Mouse (Mus musculus): ENCODE measurements at regions not wholly inside any gene's neighbourhood (a gene's known extent, or its start where the extent isn't known, plus 50 kb on each side); places are given as distances from the start of the nearest gene placed in this dataset.
A peak's percentile ranks its signal among the peaks of the same experiment; 100 is the strongest.

DNA sequence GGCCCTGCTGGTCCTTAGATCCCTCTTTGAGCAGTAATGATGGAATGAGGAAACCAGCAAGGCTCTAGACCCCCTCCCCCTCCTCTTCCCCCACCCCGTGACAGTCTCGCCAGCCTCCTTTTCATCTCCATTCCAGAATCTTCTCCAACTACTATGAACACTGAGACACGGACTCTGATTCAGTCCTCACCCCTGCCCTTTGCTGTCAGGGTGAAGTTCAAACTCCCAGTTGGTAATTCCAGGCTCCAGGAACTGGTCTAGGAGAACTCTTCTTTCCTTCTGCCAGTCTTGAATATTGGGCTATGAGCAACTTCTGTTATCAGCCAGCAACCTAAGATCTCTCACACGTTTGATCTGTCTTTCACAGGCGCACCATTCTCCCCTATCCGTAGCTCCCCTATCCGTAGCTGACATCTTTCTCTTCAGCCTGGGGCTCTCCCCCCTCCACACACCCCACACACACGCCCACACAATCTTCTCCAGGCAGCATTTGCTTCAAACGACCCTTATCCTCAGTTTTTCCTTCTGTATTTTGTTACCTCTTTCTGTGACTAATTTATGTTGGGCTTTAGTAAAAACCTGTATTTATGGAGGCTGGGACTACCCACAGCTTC lies 128.6 kb upstream of the Rreb1 start:
- H3K4me1 ChIP-seq (ENCODE audit: insufficient read depth, low read length): no peaks in the 10 kb centered on the region
- no peak overlapping the region for H3K4me3 ChIP-seq (ENCODE audit: low read depth, low read length)
- WGBS: 73% methylated on average over 9 of the region's 9 CpGs
- no peak for DNase-seq (ENCODE audit: low spot score)
- TF ChIP-seq CTCF (IDR thresholded peaks at IDR 0.05): no peak
- H3K27me3 ChIP-seq (ENCODE audit: insufficient read depth, low read length): no peaks in the 10 kb centered on the region
- no peaks in the 10 kb centered on the region for H3K9me3 ChIP-seq (ENCODE audit: low read length)
- H3K36me3 ChIP-seq (ENCODE audit: insufficient read depth, low read length): no peaks in the 10 kb centered on the region
- H3K9ac ChIP-seq (replicated peaks; ENCODE audit: low read length, poor library complexity, severe bottlenecking): no peak overlapping the region
- no peak overlapping the region for H3K4me2 ChIP-seq (ENCODE audit: low read depth, low read length, poor library complexity, severe bottlenecking)
- H3K27ac ChIP-seq (ENCODE audit: low read depth, low read length): no peak overlapping the region
- no peak for ATAC-seq (ENCODE audit: low FRiP score)

DNA sequence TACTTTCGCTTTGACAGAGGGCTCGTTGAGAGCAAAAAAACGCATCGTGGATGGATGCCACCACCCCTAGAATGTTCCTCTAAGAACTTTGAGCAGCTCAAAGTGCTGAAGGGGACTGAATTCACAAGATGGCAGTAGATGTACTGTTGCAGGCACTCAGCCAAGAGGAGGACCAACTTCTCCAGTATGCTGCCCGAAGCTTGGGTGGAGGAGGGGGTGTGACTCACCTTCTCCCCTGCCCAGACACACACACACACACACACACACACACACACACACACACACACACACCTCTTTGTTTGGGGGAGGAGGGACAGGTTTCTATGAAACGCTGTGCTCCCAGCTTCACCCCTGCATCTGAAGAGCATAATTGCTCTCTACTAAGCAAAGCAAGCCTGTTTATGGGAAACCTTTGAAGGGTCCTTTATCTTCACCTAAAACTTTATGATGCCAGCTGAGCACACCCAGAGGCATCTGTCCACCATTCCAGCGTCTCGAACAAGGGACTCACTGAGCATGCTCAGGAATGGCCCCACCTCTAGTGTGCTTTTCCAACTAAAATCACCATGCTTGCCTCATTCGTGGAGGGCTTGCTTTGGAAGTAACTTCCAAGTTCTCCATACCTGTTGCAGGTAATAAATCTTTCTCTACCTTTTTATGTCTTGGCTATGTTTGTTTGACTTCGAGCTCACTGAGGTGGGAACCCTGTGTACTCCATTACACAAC lies 126.8 kb upstream of the Rreb1 start:
- DNase-seq (ENCODE audit: low spot score) (no peak), ATAC-seq (ENCODE audit: low FRiP score) (no peak)
- Histone ChIP-seq H3K4me3 (ENCODE audit: low read depth, low read length) (no peak overlapping the region), H3K4me2 (ENCODE audit: low read depth, low read length, poor library complexity, severe bottlenecking) (no peak overlapping the region), H3K27me3 (ENCODE audit: insufficient read depth, low read length) (no peaks in the 10 kb centered on the region), H3K36me3 (ENCODE audit: insufficient read depth, low read length) (no peaks in the 10 kb centered on the region), H3K4me1 (ENCODE audit: insufficient read depth, low read length) (no peaks in the 10 kb centered on the region), H3K27ac (ENCODE audit: low read depth, low read length) (no peak overlapping the region), H3K9ac (replicated peaks; ENCODE audit: low read length, poor library complexity, severe bottlenecking) (no peak overlapping the region), H3K9me3 (ENCODE audit: low read length) (no peaks in the 10 kb centered on the region)
- WGBS: 90% methylated on average over 10 of the region's 10 CpGs
- no peak for TF ChIP-seq CTCF (IDR thresholded peaks at IDR 0.05)

DNA sequence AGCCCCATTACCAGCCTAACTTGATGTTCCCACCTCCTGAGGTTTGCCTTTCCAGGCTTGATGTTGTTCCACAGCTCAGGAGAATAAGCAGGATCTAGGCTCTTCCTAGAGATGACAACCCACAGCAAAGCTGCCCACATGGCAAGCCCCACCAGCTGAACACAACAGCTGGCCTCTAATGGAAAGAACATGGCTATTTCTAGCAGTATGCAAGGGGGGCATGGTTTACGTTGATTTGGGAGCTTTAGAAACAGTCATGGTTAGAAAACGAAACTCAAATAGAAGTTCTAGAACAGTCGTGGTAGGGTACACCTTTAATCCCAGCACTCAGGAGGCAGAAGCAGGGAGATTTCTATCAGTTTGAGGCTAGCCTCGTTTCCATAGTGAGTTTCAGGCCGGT lies 123.5 kb upstream of the Rreb1 start:
- no peaks in the 10 kb centered on the region for H3K9me3 ChIP-seq (ENCODE audit: low read length)
- no peaks in the 10 kb centered on the region for H3K27me3 ChIP-seq (ENCODE audit: insufficient read depth, low read length)
- DNase-seq (ENCODE audit: low spot score) (no peak), ATAC-seq (ENCODE audit: low FRiP score) (no peak)
- no peak overlapping the region for H3K4me2 ChIP-seq (ENCODE audit: low read depth, low read length, poor library complexity, severe bottlenecking)
- H3K4me3 ChIP-seq (ENCODE audit: low read depth, low read length): no peak overlapping the region
- H3K27ac ChIP-seq (ENCODE audit: low read depth, low read length): no peak overlapping the region
- no peaks in the 10 kb centered on the region for H3K36me3 ChIP-seq (ENCODE audit: insufficient read depth, low read length)
- no peaks in the 10 kb centered on the region for H3K4me1 ChIP-seq (ENCODE audit: insufficient read depth, low read length)
- WGBS: 83% methylated on average over 5 of the region's 5 CpGs
- H3K9ac ChIP-seq (replicated peaks; ENCODE audit: low read length, poor library complexity, severe bottlenecking): no peak overlapping the region
- TF ChIP-seq CTCF (IDR thresholded peaks at IDR 0.05): no peak

DNA sequence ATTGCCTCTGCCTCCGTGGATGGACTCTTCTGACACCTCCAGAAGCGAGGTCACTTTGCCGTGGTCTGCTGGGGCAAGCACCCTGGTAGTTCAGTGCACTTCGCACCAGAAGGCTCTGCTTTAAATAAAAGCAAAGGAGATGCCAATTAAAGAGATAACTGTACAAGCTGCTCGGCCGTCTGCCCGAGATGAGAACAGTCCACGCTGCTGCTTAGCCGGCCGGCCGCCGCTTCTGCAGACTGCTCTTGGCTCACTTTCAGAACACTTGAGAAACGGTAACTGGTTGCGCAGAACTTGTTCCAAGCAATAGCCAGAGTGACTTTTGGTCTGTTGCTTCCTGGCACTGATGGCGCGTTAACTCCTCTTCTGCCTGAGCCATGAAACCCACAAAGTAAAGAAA lies 121.0 kb upstream of the Rreb1 start:
- DNase-seq (ENCODE audit: low spot score) (peak; percentile 49), ATAC-seq (ENCODE audit: low FRiP score) (no peak)
- no peak overlapping the region for H3K4me2 ChIP-seq (ENCODE audit: low read depth, low read length, poor library complexity, severe bottlenecking)
- H3K27me3 ChIP-seq (ENCODE audit: insufficient read depth, low read length): no peaks in the 10 kb centered on the region
- no peak overlapping the region for H3K9ac ChIP-seq (replicated peaks; ENCODE audit: low read length, poor library complexity, severe bottlenecking)
- no peak overlapping the region for H3K4me3 ChIP-seq (ENCODE audit: low read depth, low read length)
- H3K4me1 ChIP-seq (ENCODE audit: insufficient read depth, low read length): no peaks in the 10 kb centered on the region
- H3K9me3 ChIP-seq (ENCODE audit: low read length): no peaks in the 10 kb centered on the region
- no peaks in the 10 kb centered on the region for H3K36me3 ChIP-seq (ENCODE audit: insufficient read depth, low read length)
- 87% methylated on average over 16 of the region's 16 CpGs for WGBS
- no peak for TF ChIP-seq CTCF (IDR thresholded peaks at IDR 0.05)
- H3K27ac ChIP-seq (ENCODE audit: low read depth, low read length): no peak overlapping the region

DNA sequence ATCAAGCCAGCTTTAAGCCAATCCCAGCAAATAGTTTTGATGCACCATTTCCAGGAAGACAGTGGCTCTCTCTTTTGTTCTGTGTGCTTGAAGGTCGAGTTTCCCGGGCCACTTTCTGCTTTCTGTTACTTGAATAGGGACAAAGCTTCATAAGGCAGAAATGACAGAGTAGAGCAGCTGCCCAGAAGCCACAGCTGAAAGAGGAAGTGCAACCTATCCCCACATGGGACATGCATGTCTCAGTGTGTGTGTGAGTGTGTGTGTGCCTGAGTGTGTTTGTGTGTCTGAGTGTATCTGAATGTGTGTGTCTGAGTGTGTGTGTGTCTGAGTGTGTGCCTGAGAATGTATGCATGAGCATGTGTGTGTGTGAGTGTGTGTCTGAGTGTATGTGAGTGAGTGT lies 120.2 kb upstream of the Rreb1 start:
- no peak for TF ChIP-seq CTCF (IDR thresholded peaks at IDR 0.05)
- no peak overlapping the region for H3K4me3 ChIP-seq (ENCODE audit: low read depth, low read length)
- DNase-seq (ENCODE audit: low spot score) (no peak), ATAC-seq (ENCODE audit: low FRiP score) (no peak)
- H3K36me3 ChIP-seq (ENCODE audit: insufficient read depth, low read length): no peaks in the 10 kb centered on the region
- H3K27ac ChIP-seq (ENCODE audit: low read depth, low read length): no peak overlapping the region
- H3K4me2 ChIP-seq (ENCODE audit: low read depth, low read length, poor library complexity, severe bottlenecking): no peak overlapping the region
- H3K9me3 ChIP-seq (ENCODE audit: low read length): no peaks in the 10 kb centered on the region
- H3K4me1 ChIP-seq (ENCODE audit: insufficient read depth, low read length): no peaks in the 10 kb centered on the region
- no peak overlapping the region for H3K9ac ChIP-seq (replicated peaks; ENCODE audit: low read length, poor library complexity, severe bottlenecking)
- 70% methylated on average over 2 of the region's 2 CpGs for WGBS
- H3K27me3 ChIP-seq (ENCODE audit: insufficient read depth, low read length): no peaks in the 10 kb centered on the region

DNA sequence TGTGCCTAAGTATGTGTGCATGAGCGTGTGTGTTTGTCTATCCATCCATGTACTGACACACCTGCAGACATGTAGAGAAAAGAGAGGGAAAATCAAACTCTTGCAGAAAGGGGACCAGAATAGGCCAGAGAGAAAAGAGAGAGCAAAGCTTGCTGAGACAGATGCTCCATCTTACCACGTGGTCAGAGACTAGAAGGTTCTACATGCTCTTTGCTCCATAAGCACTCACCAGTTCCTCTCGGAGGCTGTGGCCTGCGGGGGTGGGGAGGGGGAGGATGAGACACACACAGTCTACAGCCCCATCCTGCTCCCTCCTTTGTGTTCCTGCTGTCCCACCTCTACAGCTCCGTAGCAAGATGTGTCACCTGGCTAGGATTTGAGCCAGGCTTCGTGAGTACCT lies 119.7 kb upstream of the Rreb1 start:
- Histone ChIP-seq H3K9me3 (ENCODE audit: low read length) (no peaks in the 10 kb centered on the region), H3K4me3 (ENCODE audit: low read depth, low read length) (no peak overlapping the region), H3K27me3 (ENCODE audit: insufficient read depth, low read length) (no peaks in the 10 kb centered on the region), H3K36me3 (ENCODE audit: insufficient read depth, low read length) (no peaks in the 10 kb centered on the region), H3K4me1 (ENCODE audit: insufficient read depth, low read length) (no peaks in the 10 kb centered on the region), H3K4me2 (ENCODE audit: low read depth, low read length, poor library complexity, severe bottlenecking) (no peak overlapping the region), H3K9ac (replicated peaks; ENCODE audit: low read length, poor library complexity, severe bottlenecking) (no peak overlapping the region), H3K27ac (ENCODE audit: low read depth, low read length) (no peak overlapping the region)
- DNase-seq (ENCODE audit: low spot score) (no peak), ATAC-seq (ENCODE audit: low FRiP score) (no peak)
- WGBS: 83% methylated on average over 6 of the region's 6 CpGs
- no peak for TF ChIP-seq CTCF (IDR thresholded peaks at IDR 0.05)
